Mouse (Mus musculus) midbrain, embryonic 16.5 days (tissue): Measurements from ENCODE around the gene Olfr497. TPM values are rescaled to one million over a fixed set of nuclear protein-coding genes. Genes with fewer than 3 reads are reported as not detected.

Source experiments
- ATAC-seq: fragments of 200-750 bp; cut with Nextera tagmentation; 2 replicates; pipeline ENCODE4 v1.8.0; 2017; ENCODE audit warnings: moderate TSS enrichment
- H3K27ac ChIP-seq: fragments of 300-500 bp; sonication (generic); 2 replicates; pipeline ENCODE4 v1.5.1; 2014; ENCODE audit warnings: mild to moderate bottlenecking, low read length, mixed read lengths
- H3K27me3 ChIP-seq: fragments of 300-500 bp; sonication (generic); 2 replicates; pipeline ENCODE4 v1.6.1; 2014; ENCODE audit warnings: low read depth, low read length, mixed read lengths; ENCODE audit not compliant: control insufficient read depth, insufficient read depth
- H3K36me3 ChIP-seq: fragments of 300-500 bp; sonication (generic); 2 replicates; pipeline ENCODE4 v1.6.1; 2014; ENCODE audit warnings: mild to moderate bottlenecking, low read length, moderate library complexity, mixed read lengths; ENCODE audit not compliant: control insufficient read depth, insufficient read depth
- H3K4me1 ChIP-seq: fragments of 300-500 bp; sonication (generic); 2 replicates; pipeline ENCODE4 v1.6.1; 2014; ENCODE audit warnings: mild to moderate bottlenecking, low read length, mixed read lengths; ENCODE audit not compliant: control insufficient read depth, insufficient read depth
- H3K4me2 ChIP-seq: fragments of 300-500 bp; sonication (generic); 2 replicates; pipeline ENCODE4 v1.6.1; 2014; ENCODE audit warnings: mild to moderate bottlenecking, low read length, mixed read lengths
- H3K4me3 ChIP-seq: fragments of 300-500 bp; sonication (generic); 2 replicates; pipeline ENCODE4 v1.5.1; 2014; ENCODE audit warnings: low read depth, mild to moderate bottlenecking, low read length, moderate library complexity, mixed read lengths
- H3K9ac ChIP-seq: fragments of 300-500 bp; sonication (generic); 2 replicates; pipeline ENCODE4 v1.6.1; 2014; ENCODE audit warnings: low read depth, low read length, mixed read lengths
- H3K9me3 ChIP-seq: fragments of 300-500 bp; sonication (generic); replicated peaks from 2 replicates; pipeline ENCODE4 v1.6.1; 2014; ENCODE audit warnings: mild to moderate bottlenecking, low read length, mixed read lengths; ENCODE audit not compliant: control insufficient read depth, poor library complexity, severe bottlenecking
- WGBS: fragments of 180-500 bp; shearing (Covaris S2); extraction: QIAGEN DNeasy Blood & Tissue Kit; methylation state at CpG from one replicate; pipeline ENCODE4 v1.1.7; 2014; 5-methylcytosine and 5-hydroxymethylcytosine counted together
- polyA plus RNA-seq: library from polyadenylated mRNA; unstranded; fragments of >200 nt; fragmentation: Nextera tagmentation; extraction: Ambion mirVana; gene quantifications from 2 replicates; pipeline ENCODE4 v1.2.1, GENCODE M21; 2015

Olfr497 gene
- not detected in 2 replicates for polyA plus RNA-seq

- H3K27me3 ChIP-seq, result no peaks in the 10 kb centered on the region
- no peak within 1 kb of the TSS for H3K9ac ChIP-seq
- no peak within 1 kb of the TSS for H3K4me2 ChIP-seq
- H3K36me3 ChIP-seq, result no peaks in the 10 kb centered on the region
- WGBS, result 88% methylated on average over 2 of the region's 2 CpGs
- H3K4me3 ChIP-seq, result no peak within 1 kb of the TSS
- H3K4me1 ChIP-seq, result no peaks in the 10 kb centered on the region
- ATAC-seq, result no peak
- H3K9me3 ChIP-seq, result no peaks in the 10 kb centered on the region
- H3K27ac ChIP-seq, result no peak within 1 kb of the TSS
These were observed at the start of gene Olfr497 for GRCm38 (mm10) chr7:108420121-108420520. Gene Olfr497, plus strand, starts transcription at chr7:108420421.

GRCm38 (mm10) chr7:108392867-108393266 lies 27.4 kb upstream of the Olfr497 start, which contains the start of gene Olfr495:
Gene Olfr495, plus strand, starts transcription at chr7:108393167.
- Histone ChIP-seq H3K4me3 (no peak within 1 kb of the TSS), H3K27ac (no peak within 1 kb of the TSS), H3K4me1 (no peaks in the 10 kb centered on the region), H3K9ac (no peak within 1 kb of the TSS), H3K36me3 (no peaks in the 10 kb centered on the region), H3K9me3 (no peaks in the 10 kb centered on the region), H3K4me2 (no peak within 1 kb of the TSS), H3K27me3 (no peaks in the 10 kb centered on the region)
- no peak for ATAC-seq
- 79% methylated on average over 1 of the region's 1 CpGs for WGBS

- no peak within 1 kb of the TSS for H3K4me2 ChIP-seq
- no peak within 1 kb of the TSS for H3K9ac ChIP-seq
- no peaks in the 10 kb centered on the region for H3K4me1 ChIP-seq
- no peak for ATAC-seq
- H3K9me3 ChIP-seq, result 0 out of 2 replicates have a peak, but pooled peaks cover under 1% of the 10 kb centered on the region
- H3K27me3 ChIP-seq, result no peaks in the 10 kb centered on the region
- WGBS, result 95% methylated on average over 1 of the region's 1 CpGs
- no peak within 1 kb of the TSS for H3K4me3 ChIP-seq
- no peak within 1 kb of the TSS for H3K27ac ChIP-seq
- no peaks in the 10 kb centered on the region for H3K36me3 ChIP-seq
These were observed 44.8 kb downstream of the Olfr497 start, which contains the start of gene Olfr498 for GRCm38 (mm10) chr7:108465026-108465425. Gene Olfr498, plus strand, starts transcription at chr7:108465326.

Other genes starting within 250 kb of the Olfr497 start
- gene Olfr486, start 247.7 kb upstream of the Olfr497 start, polyA plus RNA-seq, result not detected in 2 replicates
- gene Olfr487, start 205.8 kb upstream of the Olfr497 start, polyA plus RNA-seq, result not detected in 2 replicates
- not detected in 2 replicates for gene Olfr488, start 162.1 kb upstream of the Olfr497 start, polyA plus RNA-seq
- not detected in 2 replicates for gene Olfr490, start 131.5 kb upstream of the Olfr497 start, polyA plus RNA-seq
- gene Olfr491, start 107.0 kb upstream of the Olfr497 start, polyA plus RNA-seq, result not detected in 2 replicates
- not detected in 2 replicates for gene Olfr492, start 96.7 kb upstream of the Olfr497 start, polyA plus RNA-seq
- gene Olfr493, start 73.4 kb upstream of the Olfr497 start, polyA plus RNA-seq, result not detected in 2 replicates
- gene Olfr494, start 55.1 kb upstream of the Olfr497 start, polyA plus RNA-seq, result not detected in 2 replicates
- gene Olfr495, start 27.3 kb upstream of the Olfr497 start, polyA plus RNA-seq, result not detected in 2 replicates
- gene Olfr498, start 44.9 kb downstream of the Olfr497 start, polyA plus RNA-seq, result not detected in 2 replicates
- gene Olfr502, start 104.6 kb downstream of the Olfr497 start, polyA plus RNA-seq, result not detected in 2 replicates
- gene Olfr503, start 124.1 kb downstream of the Olfr497 start, polyA plus RNA-seq, result not detected in 2 replicates
- gene Olfr504, start 145.4 kb downstream of the Olfr497 start, polyA plus RNA-seq, result not detected in 2 replicates
- gene Olfr506, start 190.4 kb downstream of the Olfr497 start, polyA plus RNA-seq, result not detected in 2 replicates
- gene Olfr507, start 201.4 kb downstream of the Olfr497 start, polyA plus RNA-seq, result not detected in 2 replicates
- gene Olfr508, start 209.6 kb downstream of the Olfr497 start, polyA plus RNA-seq, result not detected in 2 replicates
- not detected in 2 replicates for gene Olfr509, start 231.5 kb downstream of the Olfr497 start, polyA plus RNA-seq
- gene Olfr510, start 246.0 kb downstream of the Olfr497 start, polyA plus RNA-seq, result not detected in 2 replicates